Mouse (Mus musculus) MEL (cell line): Measurements from ENCODE around the gene Mrps23. TPM values are rescaled to one million over a fixed set of nuclear protein-coding genes. Genes with fewer than 3 reads are reported as not detected.

Experiments
- DNase-seq: peaks from one replicate; pipeline ENCODE4 v3.0.0; 2011; ENCODE audit warnings: low read depth, low spot score
- H3K27ac ChIP-seq: 2 replicates; pipeline ENCODE4 v1.5.1; 2012; ENCODE audit warnings: low read depth, mild to moderate bottlenecking, control low read depth, low read length, moderate library complexity; ENCODE audit not compliant: control insufficient read depth
- H3K27me3 ChIP-seq, 2 experiments: fragments of 150-350 bp in 1 of 2; sonication (generic) in 1 of 2; 2 replicates each; pipeline ENCODE4 v1.6.1; 2012; ENCODE audit warnings: low read length in 2 of 2, mild to moderate bottlenecking in 2 of 2, improper control_type of control experiment in 1 of 2, moderate library complexity in 1 of 2; ENCODE audit not compliant: insufficient read depth in 2 of 2, control insufficient read depth in 1 of 2
- H3K36me3 ChIP-seq, 2 experiments: 2 replicates each; pipeline ENCODE4 v1.6.1; 2012 to 2014; ENCODE audit warnings: low read length in 2 of 2, improper control_type of control experiment in 1 of 2, inconsistent platforms in 1 of 2, mild to moderate bottlenecking in 1 of 2; ENCODE audit not compliant: insufficient read depth in 2 of 2, control insufficient read depth in 1 of 2
- H3K4me1 ChIP-seq, 2 experiments: fragments of 150-350 bp in 1 of 2; sonication (generic) in 1 of 2; 2 replicates each; pipeline ENCODE4 v1.6.1; 2012; ENCODE audit warnings: low read length in 2 of 2, improper control_type of control experiment in 1 of 2, mild to moderate bottlenecking in 1 of 2; ENCODE audit not compliant: insufficient read depth in 2 of 2, control insufficient read depth in 1 of 2
- H3K4me3 ChIP-seq, 2 experiments: fragments of 150-350 bp in 1 of 2; sonication (generic) in 1 of 2; 2 replicates each; pipeline ENCODE4 v1.5.1; 2012; ENCODE audit warnings: low read depth in 2 of 2, low read length in 2 of 2, mild to moderate bottlenecking in 2 of 2, moderate library complexity in 2 of 2, control low read depth in 1 of 2, improper control_type of control experiment in 1 of 2; ENCODE audit not compliant: control insufficient read depth in 1 of 2, insufficient read depth in 1 of 2
- H3K79me2 ChIP-seq: 2 replicates; pipeline ENCODE4 v1.6.1; 2012; ENCODE audit warnings: mild to moderate bottlenecking, low read length, moderate library complexity; ENCODE audit not compliant: control insufficient read depth, poor library complexity, insufficient read depth
- H3K9ac ChIP-seq: 2 replicates; pipeline ENCODE4 v1.6.1; 2012; ENCODE audit warnings: low read depth, mild to moderate bottlenecking, control low read depth, low read length, moderate library complexity; ENCODE audit not compliant: control insufficient read depth, poor library complexity, severe bottlenecking
- H3K9me3 ChIP-seq: fragments of 150-350 bp; sonication (generic); replicated peaks from 2 replicates; pipeline ENCODE4 v1.6.1; 2012; ENCODE audit warnings: mild to moderate bottlenecking, low read length, improper control_type of control experiment, moderate library complexity; ENCODE audit not compliant: insufficient read depth
- EP300 ChIP-seq, 2 experiments: IDR thresholded peaks; 2 replicates each; pipeline ENCODE4 v1.6.1; 2011; ENCODE audit warnings: improper control_type of control experiment in 2 of 2, low read length in 2 of 2, low read depth in 1 of 2, mild to moderate bottlenecking in 1 of 2
- ETS1 ChIP-seq: IDR thresholded peaks from 2 replicates; pipeline ENCODE4 v1.6.1; 2012; ENCODE audit warnings: low read depth, mild to moderate bottlenecking, inconsistent platforms, low read length, improper control_type of control experiment, moderate library complexity
- GATA1 ChIP-seq: IDR thresholded peaks from 2 replicates; pipeline ENCODE4 v1.6.1; 2011; ENCODE audit warnings: low read depth, low read length, improper control_type of control experiment
- HCFC1 ChIP-seq: IDR thresholded peaks from 2 replicates; pipeline ENCODE4 v1.6.1; 2012; ENCODE audit warnings: low read depth, mild to moderate bottlenecking, inconsistent platforms, low read length, improper control_type of control experiment, moderate library complexity
- MAX ChIP-seq: IDR thresholded peaks from 2 replicates; pipeline ENCODE4 v1.6.1; 2011; ENCODE audit warnings: low read length, improper control_type of control experiment
- MYC ChIP-seq: IDR thresholded peaks from 2 replicates; pipeline ENCODE4 v1.6.1; 2011; ENCODE audit warnings: low read depth, mild to moderate bottlenecking, low read length, improper control_type of control experiment, moderate library complexity
- NELFE ChIP-seq: IDR thresholded peaks from 2 replicates; pipeline ENCODE4 v1.6.1; 2011; ENCODE audit warnings: low read depth, low read length, improper control_type of control experiment
- RCOR1 ChIP-seq: IDR thresholded peaks from 2 replicates; pipeline ENCODE4 v1.6.1; 2012; ENCODE audit warnings: low read depth, mild to moderate bottlenecking, inconsistent platforms, low read length, improper control_type of control experiment
- SIN3A ChIP-seq: IDR thresholded peaks from 2 replicates; pipeline ENCODE4 v1.6.1; 2012; ENCODE audit warnings: low read length, improper control_type of control experiment, inconsistent platforms
- TAL1 ChIP-seq: IDR thresholded peaks from 2 replicates; pipeline ENCODE4 v1.6.1; 2012; ENCODE audit warnings: mild to moderate bottlenecking, inconsistent platforms, low read length, moderate library complexity, mixed read lengths
- TBP ChIP-seq: IDR thresholded peaks from 2 replicates; pipeline ENCODE4 v1.8.0; 2011; ENCODE audit warnings: low read depth, low read length, improper control_type of control experiment
- TCF12 ChIP-seq: IDR thresholded peaks from 2 replicates; pipeline ENCODE4 v1.6.1; 2014; ENCODE audit warnings: low read depth, mild to moderate bottlenecking, inconsistent platforms, low read length, improper control_type of control experiment, moderate library complexity
- ZKSCAN1 ChIP-seq: IDR thresholded peaks from 2 replicates; pipeline ENCODE4 v1.6.1; 2012; ENCODE audit warnings: low read depth, mild to moderate bottlenecking, inconsistent platforms, low read length, improper control_type of control experiment, moderate library complexity
- polyA plus RNA-seq, 2 experiments: library from polyadenylated mRNA; stranded (reverse) in 1 of 2; unstranded in 1 of 2; fragments of >175 nt in 1 of 2; fragments of >200 nt in 1 of 2; gene quantifications; 2 replicates each; pipeline versions ENCODE4 v1.2.1 to v1.2.4; 2012; ENCODE audit warnings: low replicate concordance in 2 of 2, low read depth in 1 of 2; ENCODE audit not compliant: insufficient read length in 2 of 2, insufficient read depth in 1 of 2, missing spikeins in 1 of 2
- total RNA-seq: library from RNA; depleted of rRNA; stranded (reverse); fragments of 300-350 nt; gene quantifications from 2 replicates; pipeline ENCODE4 v1.2.3, GENCODE M21; 2012

Mrps23 gene
- total and polyA plus RNA-seq, 3 experiments, result 190 to 381 TPM; not detected in 1

- Histone ChIP-seq H3K27me3 (no peaks in the 10 kb centered on the region), H3K27ac (no peak overlapping the region)
These were observed 41.4 kb upstream of the Mrps23 start for GRCm38 (mm10) chr11:88162740-88163139.

GRCm38 (mm10) chr11:88164213-88164723, 39.9 kb upstream of the Mrps23 start:
- peak overlapping the region; percentile 41 for H3K27ac ChIP-seq
- peaks cover 0 to 4% of the 10 kb centered on the region in 2 experiments; a peak in 2 of 4 replicates for H3K36me3 ChIP-seq
- H3K4me3 ChIP-seq, result peak overlapping the region; percentile 51 to 55; a peak in 3 of 4 replicates
- DNase-seq, result peak; percentile 85
- H3K9me3 ChIP-seq, result no peaks in the 10 kb centered on the region
- no peaks in the 10 kb centered on the region for H3K27me3 ChIP-seq
- H3K9ac ChIP-seq, result peak overlapping the region; percentile 34
- no peaks in the 10 kb centered on the region; the same call in 1 of the 2 replicates for H3K79me2 ChIP-seq
- peak; percentile 74 for TF ChIP-seq ETS1
- TF ChIP-seq NELFE, result no peak
- peak; percentile 96 for TF ChIP-seq ZKSCAN1
- TF ChIP-seq HCFC1, result no peak
- peak; percentile 20; the same call in 1 of the 2 replicates for TF ChIP-seq RCOR1
- TF ChIP-seq EP300 (IDR thresholded peaks at IDR 0.05; ENCODE audit: low read depth in 1 of 2, low read length in 2 of 2), result peak; percentile 71 to 76
- peak; percentile 44 for TF ChIP-seq GATA1
- TF ChIP-seq TAL1, result peak; percentile 68
- peak; percentile 70; the same call in 1 of the 2 replicates for TF ChIP-seq TBP
- TF ChIP-seq TCF12, result peak; percentile 60; the same call in 1 of the 2 replicates
- TF ChIP-seq MAX, result no peak
- peak; percentile 16; the same call in 1 of the 2 replicates for TF ChIP-seq SIN3A
- peak; percentile 52; the same call in 1 of the 2 replicates for TF ChIP-seq MYC
- peaks cover 0 to 19% of the 10 kb centered on the region in 2 experiments; a peak in 3 of 4 replicates for H3K4me1 ChIP-seq

More at GRCm38 (mm10) chr11:88162740-88163139, 41.4 kb upstream of the Mrps23 start:
- Histone ChIP-seq H3K79me2 (no peaks in the 10 kb centered on the region; the same call in 1 of the 2 replicates), H3K9ac (no peak overlapping the region), H3K36me3 (peaks cover 0 to 4% of the 10 kb centered on the region in 2 experiments; a peak in 2 of 4 replicates), H3K4me1 (peaks cover 0 to 19% of the 10 kb centered on the region in 2 experiments; a peak in 3 of 4 replicates), H3K4me3 (no peak overlapping the region), H3K9me3 (no peaks in the 10 kb centered on the region)
- DNase-seq, result no peak
- no peak for TF ChIP-seq MYC
